Mouse (Mus musculus) MEL (cell line): ENCODE results near the gene Nfix. TPM values are rescaled to one million over a fixed set of nuclear protein-coding genes. Genes with fewer than 3 reads are reported as not detected.
A peak's percentile ranks its signal among the peaks of the same experiment; 100 is the strongest.

Experiments
- DNase-seq: peaks from one replicate; pipeline ENCODE4 v3.0.0; 2011; ENCODE audit warnings: low read depth, low spot score
- H3K27ac ChIP-seq: 2 replicates; pipeline ENCODE4 v1.5.1; 2012; ENCODE audit warnings: low read depth, mild to moderate bottlenecking, control low read depth, low read length, moderate library complexity; ENCODE audit not compliant: control insufficient read depth
- H3K27me3 ChIP-seq, 2 experiments: fragments of 150-350 bp in 1 of 2; sonication (generic) in 1 of 2; 2 replicates each; pipeline ENCODE4 v1.6.1; 2012; ENCODE audit warnings: low read length in 2 of 2, mild to moderate bottlenecking in 2 of 2, improper control_type of control experiment in 1 of 2, moderate library complexity in 1 of 2; ENCODE audit not compliant: insufficient read depth in 2 of 2, control insufficient read depth in 1 of 2
- H3K36me3 ChIP-seq, 2 experiments: 2 replicates each; pipeline ENCODE4 v1.6.1; 2012 to 2014; ENCODE audit warnings: low read length in 2 of 2, improper control_type of control experiment in 1 of 2, inconsistent platforms in 1 of 2, mild to moderate bottlenecking in 1 of 2; ENCODE audit not compliant: insufficient read depth in 2 of 2, control insufficient read depth in 1 of 2
- H3K4me1 ChIP-seq, 2 experiments: fragments of 150-350 bp in 1 of 2; sonication (generic) in 1 of 2; 2 replicates each; pipeline ENCODE4 v1.6.1; 2012; ENCODE audit warnings: low read length in 2 of 2, improper control_type of control experiment in 1 of 2, mild to moderate bottlenecking in 1 of 2; ENCODE audit not compliant: insufficient read depth in 2 of 2, control insufficient read depth in 1 of 2
- H3K4me3 ChIP-seq, 2 experiments: fragments of 150-350 bp in 1 of 2; sonication (generic) in 1 of 2; 2 replicates each; pipeline ENCODE4 v1.5.1; 2012; ENCODE audit warnings: low read depth in 2 of 2, low read length in 2 of 2, mild to moderate bottlenecking in 2 of 2, moderate library complexity in 2 of 2, control low read depth in 1 of 2, improper control_type of control experiment in 1 of 2; ENCODE audit not compliant: control insufficient read depth in 1 of 2, insufficient read depth in 1 of 2
- H3K79me2 ChIP-seq: 2 replicates; pipeline ENCODE4 v1.6.1; 2012; ENCODE audit warnings: mild to moderate bottlenecking, low read length, moderate library complexity; ENCODE audit not compliant: control insufficient read depth, poor library complexity, insufficient read depth
- H3K9ac ChIP-seq: 2 replicates; pipeline ENCODE4 v1.6.1; 2012; ENCODE audit warnings: low read depth, mild to moderate bottlenecking, control low read depth, low read length, moderate library complexity; ENCODE audit not compliant: control insufficient read depth, poor library complexity, severe bottlenecking
- H3K9me3 ChIP-seq: fragments of 150-350 bp; sonication (generic); replicated peaks from 2 replicates; pipeline ENCODE4 v1.6.1; 2012; ENCODE audit warnings: mild to moderate bottlenecking, low read length, improper control_type of control experiment, moderate library complexity; ENCODE audit not compliant: insufficient read depth
- BHLHE40 ChIP-seq: IDR thresholded peaks from 2 replicates; pipeline ENCODE4 v1.6.1; 2012; ENCODE audit warnings: low read depth, mild to moderate bottlenecking, inconsistent platforms, low read length, improper control_type of control experiment, borderline replicate concordance
- CHD1 ChIP-seq: IDR thresholded peaks from 2 replicates; pipeline ENCODE4 v1.6.1; 2012; ENCODE audit warnings: low read depth, mild to moderate bottlenecking, inconsistent platforms, low read length, improper control_type of control experiment
- CHD2 ChIP-seq: IDR thresholded peaks from 2 replicates; pipeline ENCODE4 v1.6.1; 2011; ENCODE audit warnings: low read length, improper control_type of control experiment
- CTCF ChIP-seq, 3 experiments: IDR thresholded peaks in 2 of 3; conservative IDR thresholded peaks in 1 of 3; 2 replicates each; pipeline ENCODE4 v1.5.1; 2011 to 2012; ENCODE audit warnings: low read length in 3 of 3, low read depth in 2 of 3, mild to moderate bottlenecking in 2 of 3, improper control_type of control experiment in 1 of 3, inconsistent platforms in 1 of 3, mixed read lengths in 1 of 3, moderate library complexity in 1 of 3; ENCODE audit not compliant: control insufficient read depth in 1 of 3, insufficient read depth in 1 of 3, poor library complexity in 1 of 3, severe bottlenecking in 1 of 3
- E2F4 ChIP-seq: IDR thresholded peaks from 2 replicates; pipeline ENCODE4 v1.6.1; 2011; ENCODE audit warnings: low read depth, low read length, improper control_type of control experiment, borderline replicate concordance
- EP300 ChIP-seq, 2 experiments: IDR thresholded peaks; 2 replicates each; pipeline ENCODE4 v1.6.1; 2011; ENCODE audit warnings: improper control_type of control experiment in 2 of 2, low read length in 2 of 2, low read depth in 1 of 2, mild to moderate bottlenecking in 1 of 2
- ETS1 ChIP-seq: IDR thresholded peaks from 2 replicates; pipeline ENCODE4 v1.6.1; 2012; ENCODE audit warnings: low read depth, mild to moderate bottlenecking, inconsistent platforms, low read length, improper control_type of control experiment, moderate library complexity
- GABPA ChIP-seq: IDR thresholded peaks from 2 replicates; pipeline ENCODE4 v1.6.1; 2012; ENCODE audit warnings: low read depth, mild to moderate bottlenecking, inconsistent platforms, low read length, improper control_type of control experiment, moderate library complexity
- GATA1 ChIP-seq: IDR thresholded peaks from 2 replicates; pipeline ENCODE4 v1.6.1; 2011; ENCODE audit warnings: low read depth, low read length, improper control_type of control experiment
- HCFC1 ChIP-seq: IDR thresholded peaks from 2 replicates; pipeline ENCODE4 v1.6.1; 2012; ENCODE audit warnings: low read depth, mild to moderate bottlenecking, inconsistent platforms, low read length, improper control_type of control experiment, moderate library complexity
- JUND ChIP-seq: IDR thresholded peaks from 2 replicates; pipeline ENCODE4 v1.6.1; 2011; ENCODE audit warnings: low read depth, mild to moderate bottlenecking, improper control_type of control experiment, low read length
- KAT2A ChIP-seq: conservative IDR thresholded peaks from 2 replicates; pipeline ENCODE4 v1.6.1; 2012; ENCODE audit warnings: low read depth, low read length, improper control_type of control experiment, inconsistent platforms
- MAFK ChIP-seq: IDR thresholded peaks from 2 replicates; pipeline ENCODE4 v1.6.1; 2011; ENCODE audit warnings: low read depth, mild to moderate bottlenecking, low read length, improper control_type of control experiment, borderline replicate concordance
- MAX ChIP-seq: IDR thresholded peaks from 2 replicates; pipeline ENCODE4 v1.6.1; 2011; ENCODE audit warnings: low read length, improper control_type of control experiment
- MAZ ChIP-seq: IDR thresholded peaks from 2 replicates; pipeline ENCODE4 v1.6.1; 2012; ENCODE audit warnings: low read depth, mild to moderate bottlenecking, inconsistent platforms, low read length, improper control_type of control experiment
- MEF2A ChIP-seq: IDR thresholded peaks from 2 replicates; pipeline ENCODE4 v1.6.1; 2014; ENCODE audit warnings: low read depth, mild to moderate bottlenecking, inconsistent platforms, low read length, improper control_type of control experiment; ENCODE audit not compliant: poor library complexity, insufficient replicate concordance, severe bottlenecking; ENCODE audit errors: extremely low read depth
- MXI1 ChIP-seq: IDR thresholded peaks from 2 replicates; pipeline ENCODE4 v1.6.1; 2011; ENCODE audit warnings: mild to moderate bottlenecking, low read depth, low read length, improper control_type of control experiment
- MYB ChIP-seq: IDR thresholded peaks from 2 replicates; pipeline ENCODE4 v1.6.1; 2011; ENCODE audit warnings: mild to moderate bottlenecking, low read depth, low read length, improper control_type of control experiment
- MYC ChIP-seq: IDR thresholded peaks from 2 replicates; pipeline ENCODE4 v1.6.1; 2011; ENCODE audit warnings: low read depth, mild to moderate bottlenecking, low read length, improper control_type of control experiment, moderate library complexity
- NELFE ChIP-seq: IDR thresholded peaks from 2 replicates; pipeline ENCODE4 v1.6.1; 2011; ENCODE audit warnings: low read depth, low read length, improper control_type of control experiment
- NRF1 ChIP-seq: IDR thresholded peaks from 2 replicates; pipeline ENCODE4 v1.6.1; 2014; ENCODE audit warnings: low read depth, mild to moderate bottlenecking, inconsistent platforms, low read length, improper control_type of control experiment, moderate library complexity; ENCODE audit not compliant: poor library complexity, insufficient read depth, severe bottlenecking
- POLR2A ChIP-seq, 2 experiments: IDR thresholded peaks; 2 replicates each; pipeline ENCODE4 v1.6.1; 2011 to 2012; ENCODE audit warnings: low read length in 2 of 2, mild to moderate bottlenecking in 2 of 2, control low read depth in 1 of 2, improper control_type of control experiment in 1 of 2, low read depth in 1 of 2, moderate library complexity in 1 of 2; ENCODE audit not compliant: control insufficient read depth in 1 of 2, insufficient read depth in 1 of 2, poor library complexity in 1 of 2
- POLR2AphosphoS2 ChIP-seq: IDR thresholded peaks from 2 replicates; pipeline ENCODE4 v1.6.1; 2011; ENCODE audit warnings: low read length, improper control_type of control experiment
- POLR2AphosphoS5 ChIP-seq: IDR thresholded peaks from 2 replicates; pipeline ENCODE4 v1.6.1; 2012; ENCODE audit warnings: low read depth, borderline replicate concordance, mild to moderate bottlenecking, inconsistent platforms, low read length, moderate library complexity, mixed read lengths
- RCOR1 ChIP-seq: IDR thresholded peaks from 2 replicates; pipeline ENCODE4 v1.6.1; 2012; ENCODE audit warnings: low read depth, mild to moderate bottlenecking, inconsistent platforms, low read length, improper control_type of control experiment
- SIN3A ChIP-seq: IDR thresholded peaks from 2 replicates; pipeline ENCODE4 v1.6.1; 2012; ENCODE audit warnings: low read length, improper control_type of control experiment, inconsistent platforms
- SMC3 ChIP-seq: IDR thresholded peaks from 2 replicates; pipeline ENCODE4 v1.6.1; 2011; ENCODE audit warnings: low read depth, low read length, improper control_type of control experiment
- TAL1 ChIP-seq: IDR thresholded peaks from 2 replicates; pipeline ENCODE4 v1.6.1; 2012; ENCODE audit warnings: mild to moderate bottlenecking, inconsistent platforms, low read length, moderate library complexity, mixed read lengths
- TBP ChIP-seq: IDR thresholded peaks from 2 replicates; pipeline ENCODE4 v1.8.0; 2011; ENCODE audit warnings: low read depth, low read length, improper control_type of control experiment
- TCF12 ChIP-seq: IDR thresholded peaks from 2 replicates; pipeline ENCODE4 v1.6.1; 2014; ENCODE audit warnings: low read depth, mild to moderate bottlenecking, inconsistent platforms, low read length, improper control_type of control experiment, moderate library complexity
- UBTF ChIP-seq: IDR thresholded peaks from 2 replicates; pipeline ENCODE4 v1.6.1; 2012; ENCODE audit warnings: low read depth, mild to moderate bottlenecking, inconsistent platforms, low read length, improper control_type of control experiment, moderate library complexity, borderline replicate concordance; ENCODE audit not compliant: insufficient read depth
- USF1 ChIP-seq: IDR thresholded peaks from 2 replicates; pipeline ENCODE4 v1.6.1; 2014; ENCODE audit warnings: low read depth, mild to moderate bottlenecking, inconsistent platforms, low read length, improper control_type of control experiment, moderate library complexity
- USF2 ChIP-seq, 2 experiments: IDR thresholded peaks; 2 replicates each; pipeline ENCODE4 v1.6.1; 2011 to 2012; ENCODE audit warnings: improper control_type of control experiment in 2 of 2, low read length in 2 of 2, borderline replicate concordance in 1 of 2, inconsistent platforms in 1 of 2, low read depth in 1 of 2, mild to moderate bottlenecking in 1 of 2; ENCODE audit not compliant: insufficient read depth in 1 of 2
- ZC3H11A ChIP-seq: IDR thresholded peaks from 2 replicates; pipeline ENCODE4 v1.6.1; 2012; ENCODE audit warnings: low read depth, mild to moderate bottlenecking, inconsistent platforms, low read length, improper control_type of control experiment
- ZKSCAN1 ChIP-seq: IDR thresholded peaks from 2 replicates; pipeline ENCODE4 v1.6.1; 2012; ENCODE audit warnings: low read depth, mild to moderate bottlenecking, inconsistent platforms, low read length, improper control_type of control experiment, moderate library complexity
- ZMIZ1 ChIP-seq: IDR thresholded peaks from 2 replicates; pipeline ENCODE4 v1.6.1; 2012; ENCODE audit warnings: low read depth, mild to moderate bottlenecking, inconsistent platforms, low read length, improper control_type of control experiment, moderate library complexity
- ZNF384 ChIP-seq: IDR thresholded peaks from 2 replicates; pipeline ENCODE4 v1.6.1; 2012; ENCODE audit warnings: low read depth, mild to moderate bottlenecking, inconsistent platforms, low read length, improper control_type of control experiment
- polyA plus RNA-seq, 2 experiments: library from polyadenylated mRNA; stranded (reverse) in 1 of 2; unstranded in 1 of 2; fragments of >175 nt in 1 of 2; fragments of >200 nt in 1 of 2; gene quantifications; 2 replicates each; pipeline versions ENCODE4 v1.2.1 to v1.2.4; 2012; ENCODE audit warnings: low replicate concordance in 2 of 2, low read depth in 1 of 2; ENCODE audit not compliant: insufficient read length in 2 of 2, insufficient read depth in 1 of 2, missing spikeins in 1 of 2
- total RNA-seq: library from RNA; depleted of rRNA; stranded (reverse); fragments of 300-350 nt; gene quantifications from 2 replicates; pipeline ENCODE4 v1.2.3, GENCODE M21; 2012

Nfix gene
- total and polyA plus RNA-seq, 3 experiments = 14.4 to 29.1 TPM; not detected in 1

DNA sequence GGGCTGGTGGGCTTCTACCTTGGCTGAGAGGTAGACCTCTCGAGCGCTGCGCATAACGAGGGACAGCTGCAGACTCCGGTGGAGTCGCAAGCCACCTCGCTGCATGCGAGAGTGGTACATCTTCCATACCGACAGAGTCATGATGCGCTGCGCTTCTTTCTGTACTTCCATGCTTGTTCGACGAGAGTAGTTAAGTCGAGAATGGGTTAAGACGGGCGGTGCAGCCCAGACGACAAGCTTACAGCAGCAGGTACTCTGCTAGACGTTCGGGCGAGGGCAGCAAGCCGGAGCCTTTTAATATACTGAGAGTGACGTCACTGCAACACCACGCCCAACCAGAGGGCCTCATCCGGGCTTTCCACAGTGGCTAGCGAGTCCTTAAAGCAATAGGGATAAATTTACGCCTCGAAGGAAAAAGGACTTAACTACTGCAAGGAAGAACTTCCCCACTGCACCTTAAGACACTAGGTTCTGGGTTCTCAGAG lies 137.5 kb downstream of the Nfix start, which contains the start of gene Ier2:
Gene Ier2, minus strand, starts transcription at position 272 of the 485 bp plus-strand sequence.
- H3K27me3 ChIP-seq = no peaks in the 10 kb centered on the region
- H3K36me3 ChIP-seq = peaks cover 0 to 19% of the 10 kb centered on the region in 2 experiments; a peak in 2 of 4 replicates
- peaks cover 52% of the 10 kb centered on the region for H3K79me2 ChIP-seq
- H3K4me3 ChIP-seq = peak within 1 kb of the TSS; percentile 67 to 93
- H3K9ac ChIP-seq = peak within 1 kb of the TSS; percentile 88
- DNase-seq = peak; percentile 97
- H3K27ac ChIP-seq = peak within 1 kb of the TSS; percentile 95
- H3K4me1 ChIP-seq = peaks cover 2 to 28% of the 10 kb centered on the region in 2 experiments
- no peaks in the 10 kb centered on the region for H3K9me3 ChIP-seq
- no peak for TF ChIP-seq NRF1
- no peak for TF ChIP-seq MYB
- no peak for TF ChIP-seq SMC3
- TF ChIP-seq TBP = peak; percentile 99
- no peak for TF ChIP-seq BHLHE40
- TF ChIP-seq HCFC1 = peak; percentile 81
- TF ChIP-seq MEF2A = peak; percentile 58; the same call in 1 of the 2 replicates
- peak; percentile 70; the same call in 1 of the 2 replicates for TF ChIP-seq E2F4
- TF ChIP-seq EP300 (IDR thresholded peaks at IDR 0.05; ENCODE audit: low read depth in 1 of 2, low read length in 2 of 2) = no peak
- no peak for TF ChIP-seq RCOR1
- TF ChIP-seq GABPA = no peak
- TF ChIP-seq USF2 (IDR thresholded peaks at IDR 0.05; ENCODE audit: borderline replicate concordance in 1 of 2, insufficient read depth in 1 of 2, low read depth in 1 of 2, low read length in 2 of 2) = no peak
- no peak for TF ChIP-seq GATA1
- peak; percentile 100 for TF ChIP-seq NELFE
- no peak for TF ChIP-seq ZKSCAN1
- no peak for TF ChIP-seq ZC3H11A
- TF ChIP-seq CHD2 = no peak
- TF ChIP-seq MXI1 = peak; percentile 63; the same call in 1 of the 2 replicates
- peak; percentile 80; the same call in 1 of the 2 replicates for TF ChIP-seq MAZ
- TF ChIP-seq SIN3A = peak; percentile 95
- no peak for TF ChIP-seq MAFK
- no peak; the same call in 1 of the 2 replicates for TF ChIP-seq MYC
- no peak; the same call in 1 of the 2 replicates for TF ChIP-seq MAX
- peak; percentile 99 to 100 for TF ChIP-seq POLR2A (IDR thresholded peaks at IDR 0.05; ENCODE audit: control insufficient read depth in 1 of 2, insufficient read depth in 1 of 2, low read depth in 1 of 2, low read length in 2 of 2, poor library complexity in 1 of 2)
- TF ChIP-seq POLR2AphosphoS5 = peak; percentile 99
- TF ChIP-seq ZNF384 = no peak
- peak; percentile 75 for TF ChIP-seq TCF12
- TF ChIP-seq ETS1 = peak; percentile 83
- no peak; the same call in 1 of the 2 replicates for TF ChIP-seq CHD1
- TF ChIP-seq USF1 = no peak
- peak; percentile 100 for TF ChIP-seq ZMIZ1
- TF ChIP-seq POLR2AphosphoS2 = peak; percentile 100
- 0 out of 2 replicates have a peak, but pooled peaks have one; percentile 59 for TF ChIP-seq JUND
- TF ChIP-seq UBTF = no peak
- no peak for TF ChIP-seq CTCF (IDR thresholded peaks at IDR 0.05 in 2 of 3, conservative IDR thresholded peaks at IDR 0.05 in 1 of 3; ENCODE audit: control insufficient read depth in 1 of 3, insufficient read depth in 1 of 3, low read depth in 2 of 3, low read length in 3 of 3, poor library complexity in 1 of 3, severe bottlenecking in 1 of 3)
- TF ChIP-seq KAT2A = no peak; the same call in 1 of the 2 replicates
- no peak for TF ChIP-seq TAL1
